Mouse (Mus musculus): ENCODE results near the gene Ap2s1.

- TF ChIP-seq CTCF (IDR thresholded peaks at IDR 0.05; ENCODE audit: control insufficient read depth, insufficient read depth, insufficient replicate concordance, low read depth, low read length): no peak
- TF ChIP-seq POLR2A (IDR thresholded peaks at IDR 0.05; ENCODE audit: control insufficient read depth, low read depth, low read length): no peak
Observed at GRCm38 (mm10) chr7:16731893-16732422, 6.3 kb upstream of the Ap2s1 start.

Data from testis, adult 2 months (tissue).